Mouse (Mus musculus): ENCODE measurements around the gene Atp8b5.

DNA sequence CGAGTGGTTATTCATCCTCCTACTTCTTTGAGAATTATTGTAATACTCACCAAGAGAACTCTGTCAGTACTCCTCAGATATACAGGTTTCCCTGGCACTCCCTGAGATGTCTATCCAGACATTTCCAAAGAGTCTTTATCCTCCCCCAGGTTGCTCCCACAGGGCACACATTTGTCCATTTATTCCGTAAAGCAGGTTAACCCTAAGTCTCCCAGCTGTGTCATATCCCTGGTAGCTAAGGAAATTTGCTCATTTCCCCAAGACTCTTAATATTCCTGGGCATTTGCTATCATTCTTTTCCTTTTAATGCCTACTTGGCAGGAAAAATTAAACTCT, 332 bp downstream of the Atp8b5 start:
- TF ChIP-seq GATA1 (IDR thresholded peaks at IDR 0.05; ENCODE audit: low read length) (no peak), TAL1 (IDR thresholded peaks at IDR 0.05; ENCODE audit: low read length) (no peak)

Measured in erythroblast, embryonic 14.5 days (primary cell).